Mouse (Mus musculus) stomach, embryonic 16.5 days (tissue): ENCODE results near the gene Adgrl1. TPM values are rescaled to one million over a fixed set of nuclear protein-coding genes. Genes with fewer than 3 reads are reported as not detected.

ENCODE experiments used
- ATAC-seq: fragments of 200-750 bp; cut with Nextera tagmentation; 2 replicates; pipeline ENCODE4 v1.8.0; 2017; ENCODE audit warnings: moderate number of reproducible peaks, moderate TSS enrichment; ENCODE audit not compliant: insufficient read depth, low FRiP score
- H3K27ac ChIP-seq: fragments of 300-500 bp; sonication (generic); 2 replicates; pipeline ENCODE4 v1.5.1; 2014; ENCODE audit warnings: low read length
- H3K27me3 ChIP-seq: fragments of 300-500 bp; sonication (generic); 2 replicates; pipeline ENCODE4 v1.6.1; 2014; ENCODE audit warnings: low read length, control low read depth, mixed read lengths; ENCODE audit not compliant: control insufficient read depth, insufficient read depth
- H3K36me3 ChIP-seq: fragments of 300-500 bp; sonication (generic); 2 replicates; pipeline ENCODE4 v1.6.1; 2014; ENCODE audit warnings: low read length; ENCODE audit not compliant: control insufficient read depth, insufficient read depth
- H3K4me1 ChIP-seq: fragments of 300-500 bp; sonication (generic); 2 replicates; pipeline ENCODE4 v1.6.1; 2014; ENCODE audit warnings: low read length, control low read depth, mixed read lengths; ENCODE audit not compliant: control insufficient read depth, insufficient read depth
- H3K4me2 ChIP-seq: fragments of 300-500 bp; sonication (generic); 2 replicates; pipeline ENCODE4 v1.6.1; 2014; ENCODE audit warnings: low read depth, low read length, mixed read lengths
- H3K4me3 ChIP-seq: fragments of 300-500 bp; sonication (generic); replicated peaks from 2 replicates; pipeline ENCODE4 v1.5.1; 2014; ENCODE audit warnings: mild to moderate bottlenecking, low read length
- H3K9ac ChIP-seq: fragments of 300-500 bp; sonication (generic); 2 replicates; pipeline ENCODE4 v1.6.1; 2014; ENCODE audit warnings: low read length
- H3K9me3 ChIP-seq: fragments of 300-500 bp; sonication (generic); replicated peaks from 2 replicates; pipeline ENCODE4 v1.6.1; 2016; ENCODE audit warnings: low read length, control low read depth; ENCODE audit not compliant: control insufficient read depth
- WGBS: fragments of 180-500 bp; shearing (Covaris S2); extraction: QIAGEN DNeasy Blood & Tissue Kit; methylation state at CpG from one replicate; pipeline ENCODE4 v1.1.7; 2014; 5-methylcytosine and 5-hydroxymethylcytosine counted together
- polyA plus RNA-seq: library from polyadenylated mRNA; unstranded; fragments of >200 nt; fragmentation: Nextera tagmentation; extraction: Ambion mirVana; gene quantifications from 2 replicates; pipeline ENCODE4 v1.2.1, GENCODE M21; 2015

The Adgrl1 gene
- polyA plus RNA-seq, 1 experiment from 2014 or later = 13.2 TPM

GRCm38 (mm10) chr8:83934994-83935393 is 35.1 kb downstream of the Adgrl1 start:
- H3K9me3 ChIP-seq = no peaks in the 10 kb centered on the region
- H3K9ac ChIP-seq = no peak overlapping the region
- H3K4me3 ChIP-seq = no peak overlapping the region
- no peak overlapping the region for H3K4me2 ChIP-seq
- H3K4me1 ChIP-seq = no peaks in the 10 kb centered on the region
- no peak overlapping the region for H3K27ac ChIP-seq
- H3K36me3 ChIP-seq = peaks cover 28% of the 10 kb centered on the region
- ATAC-seq = no peak
- WGBS = 89% methylated on average over 2 of the region's 2 CpGs
- H3K27me3 ChIP-seq = no peaks in the 10 kb centered on the region

DNA sequence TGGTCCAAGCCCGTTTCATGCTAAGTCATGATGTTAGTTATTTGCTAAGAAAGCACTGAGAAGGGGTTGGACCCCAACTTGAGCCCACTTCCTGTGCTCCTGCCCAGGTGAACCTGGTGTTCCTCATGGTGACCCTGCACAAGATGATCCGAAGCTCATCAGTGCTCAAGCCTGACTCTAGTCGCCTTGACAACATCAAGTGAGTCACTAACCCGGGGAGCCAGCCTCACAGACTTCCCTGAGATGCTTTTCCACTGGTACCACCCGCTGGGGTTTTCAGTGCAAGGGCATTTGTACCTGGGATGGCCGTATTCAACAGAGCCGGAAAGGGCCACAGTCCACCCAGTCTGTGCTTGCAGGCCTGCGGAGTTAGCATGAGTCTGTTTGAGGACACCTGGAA is 35.5 kb downstream of the Adgrl1 start:
- H3K4me2 ChIP-seq = no peak overlapping the region
- no peak overlapping the region for H3K9ac ChIP-seq
- H3K9me3 ChIP-seq = no peaks in the 10 kb centered on the region
- WGBS = 93% methylated on average over 8 of the region's 8 CpGs
- H3K4me3 ChIP-seq = no peak overlapping the region
- no peak for ATAC-seq
- no peak overlapping the region for H3K27ac ChIP-seq
- H3K36me3 ChIP-seq = peaks cover 26% of the 10 kb centered on the region
- no peaks in the 10 kb centered on the region for H3K27me3 ChIP-seq
- no peaks in the 10 kb centered on the region for H3K4me1 ChIP-seq

DNA sequence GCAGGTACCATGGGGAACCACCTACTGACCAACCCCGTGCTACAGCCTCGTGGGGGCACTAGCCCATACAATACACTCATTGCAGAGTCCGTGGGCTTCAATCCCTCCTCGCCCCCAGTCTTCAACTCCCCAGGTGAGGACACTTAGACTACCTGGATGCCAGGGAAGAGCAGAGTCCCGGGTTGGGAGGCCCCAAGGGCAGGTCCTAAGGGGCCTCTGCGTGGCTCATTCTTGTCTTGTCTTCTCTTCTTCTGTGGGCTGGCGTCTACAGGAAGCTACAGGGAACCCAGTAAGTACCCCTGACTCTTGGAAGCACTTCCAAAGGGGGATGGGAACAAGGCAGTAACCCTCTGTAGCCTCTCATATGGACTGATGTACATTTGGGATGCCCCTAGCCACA is 37.7 kb downstream of the Adgrl1 start:
- no peaks in the 10 kb centered on the region for H3K9me3 ChIP-seq
- H3K27me3 ChIP-seq = no peaks in the 10 kb centered on the region
- ATAC-seq = no peak
- no peaks in the 10 kb centered on the region for H3K4me1 ChIP-seq
- no peak overlapping the region for H3K4me3 ChIP-seq
- H3K9ac ChIP-seq = no peak overlapping the region
- no peak overlapping the region for H3K27ac ChIP-seq
- H3K4me2 ChIP-seq = no peak overlapping the region
- H3K36me3 ChIP-seq = peaks cover 15% of the 10 kb centered on the region
- 93% methylated on average over 7 of the region's 7 CpGs for WGBS

DNA sequence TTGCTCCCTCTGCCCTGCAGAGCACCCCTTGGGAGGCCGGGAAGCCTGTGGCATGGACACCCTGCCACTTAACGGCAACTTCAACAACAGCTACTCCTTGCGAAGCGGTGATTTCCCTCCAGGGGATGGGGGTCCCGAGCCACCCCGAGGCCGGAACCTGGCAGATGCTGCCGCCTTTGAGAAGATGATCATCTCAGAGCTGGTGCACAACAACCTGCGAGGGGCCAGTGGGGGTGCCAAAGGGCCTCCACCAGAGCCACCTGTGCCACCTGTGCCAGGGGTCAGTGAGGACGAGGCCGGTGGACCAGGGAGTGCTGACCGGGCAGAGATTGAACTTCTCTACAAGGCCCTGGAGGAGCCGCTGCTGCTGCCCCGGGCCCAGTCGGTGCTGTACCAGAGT is 38.4 kb downstream of the Adgrl1 start:
- Histone ChIP-seq H3K36me3 (peaks cover 11% of the 10 kb centered on the region; the same call in 1 of the 2 replicates), H3K4me2 (no peak overlapping the region), H3K9me3 (no peaks in the 10 kb centered on the region), H3K4me3 (no peak overlapping the region), H3K27ac (no peak overlapping the region), H3K27me3 (no peaks in the 10 kb centered on the region), H3K4me1 (no peaks in the 10 kb centered on the region), H3K9ac (no peak overlapping the region)
- WGBS = 90% methylated on average over 15 of the region's 15 CpGs
- no peak for ATAC-seq

DNA sequence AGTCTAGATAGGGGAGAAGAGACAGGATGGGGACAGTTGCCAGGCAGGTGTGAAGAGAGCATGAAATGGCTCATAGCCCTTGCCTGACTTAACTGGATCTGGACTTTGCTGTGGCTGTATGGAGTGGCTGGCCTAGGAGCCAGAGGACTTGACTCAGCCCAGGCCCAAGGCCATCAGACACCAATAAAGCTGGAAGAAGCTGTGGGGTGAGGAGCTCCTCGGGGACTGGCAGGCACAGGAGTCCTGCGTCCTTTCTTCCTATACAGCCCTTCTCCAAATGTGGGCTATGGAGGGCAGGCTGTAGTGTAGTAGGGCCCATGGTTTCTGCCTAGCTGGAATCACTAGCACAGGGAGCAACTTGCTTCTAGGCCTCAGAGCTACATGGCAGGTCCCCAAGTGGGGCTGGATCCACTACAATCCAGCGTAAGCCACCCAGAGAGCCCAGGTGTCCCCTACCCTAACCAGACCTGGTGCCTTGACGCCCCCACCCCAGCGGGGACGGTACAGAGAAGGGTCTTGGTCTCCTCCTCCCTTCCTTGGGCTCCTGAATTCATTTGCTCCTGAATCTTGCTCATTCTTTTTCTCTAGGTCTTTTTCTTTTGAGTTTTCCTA is 41.3 kb downstream of the Adgrl1 start:
- no peaks in the 10 kb centered on the region for H3K4me1 ChIP-seq
- H3K4me2 ChIP-seq = no peak overlapping the region
- ATAC-seq = no peak
- H3K4me3 ChIP-seq = no peak overlapping the region
- WGBS = 73% methylated on average over 6 of the region's 6 CpGs
- no peak overlapping the region for H3K9ac ChIP-seq
- no peaks in the 10 kb centered on the region for H3K9me3 ChIP-seq
- H3K27me3 ChIP-seq = no peaks in the 10 kb centered on the region
- H3K27ac ChIP-seq = no peak overlapping the region
- 0 out of 2 replicates have a peak, but pooled peaks cover 3% of the 10 kb centered on the region for H3K36me3 ChIP-seq

GRCm38 (mm10) chr8:83942446-83942845 is 42.5 kb downstream of the Adgrl1 start:
- Histone ChIP-seq H3K9ac (no peak overlapping the region), H3K36me3 (no peaks in the 10 kb centered on the region), H3K27ac (no peak overlapping the region), H3K27me3 (no peaks in the 10 kb centered on the region), H3K4me3 (no peak overlapping the region), H3K4me1 (no peaks in the 10 kb centered on the region), H3K4me2 (no peak overlapping the region), H3K9me3 (no peaks in the 10 kb centered on the region)
- no peak for ATAC-seq
- WGBS = 70% methylated on average over 1 of the region's 1 CpGs

- H3K9me3 ChIP-seq = no peaks in the 10 kb centered on the region
- no peak overlapping the region for H3K4me3 ChIP-seq
- H3K36me3 ChIP-seq = no peaks in the 10 kb centered on the region
- no peaks in the 10 kb centered on the region for H3K4me1 ChIP-seq
- WGBS = 58% methylated on average over 3 of the region's 3 CpGs
- no peak overlapping the region for H3K27ac ChIP-seq
- no peaks in the 10 kb centered on the region for H3K27me3 ChIP-seq
- no peak for ATAC-seq
- H3K4me2 ChIP-seq = no peak overlapping the region
- H3K9ac ChIP-seq = no peak overlapping the region
Observed at GRCm38 (mm10) chr8:83945540-83945939, 45.6 kb downstream of the Adgrl1 start.

DNA sequence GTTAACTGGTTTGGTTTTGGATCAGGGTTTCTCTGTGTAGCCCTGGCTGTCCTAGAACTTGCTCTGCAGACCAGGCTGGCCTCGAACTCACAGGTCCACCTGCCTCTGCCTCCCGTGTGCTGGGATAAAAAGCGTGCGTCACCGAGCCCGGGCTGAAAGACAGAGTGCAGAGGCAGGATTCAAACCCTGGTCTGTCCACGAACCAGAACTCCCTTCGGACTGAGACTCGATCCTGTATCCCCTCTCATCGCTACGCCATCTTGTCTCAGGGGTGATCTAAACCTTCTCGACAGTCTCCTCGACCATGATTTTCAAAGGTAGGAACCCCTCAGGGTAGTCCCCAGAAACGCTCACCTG is 54.8 kb downstream of the Adgrl1 start:
- ATAC-seq = no peak
- Histone ChIP-seq H3K9me3 (no peaks in the 10 kb centered on the region), H3K9ac (peak overlapping the region; percentile 69), H3K27me3 (no peaks in the 10 kb centered on the region), H3K36me3 (no peaks in the 10 kb centered on the region), H3K4me3 (peak overlapping the region; percentile 80), H3K27ac (peak overlapping the region; percentile 32; the same call in 1 of the 2 replicates), H3K4me1 (peaks cover 19% of the 10 kb centered on the region), H3K4me2 (peak overlapping the region; percentile 56)
- under 1% methylated on average over 14 of the region's 14 CpGs for WGBS

- Histone ChIP-seq H3K27me3 (no peaks in the 10 kb centered on the region), H3K9me3 (no peaks in the 10 kb centered on the region), H3K36me3 (no peaks in the 10 kb centered on the region), H3K27ac (peak within 1 kb of the TSS; percentile 32; the same call in 1 of the 2 replicates), H3K4me3 (peak within 1 kb of the TSS; percentile 80), H3K9ac (peak within 1 kb of the TSS; percentile 76), H3K4me1 (peaks cover 19% of the 10 kb centered on the region), H3K4me2 (peak within 1 kb of the TSS; percentile 94)
- ATAC-seq = peak; percentile 99
- WGBS = under 1% methylated on average over 75 of the region's 75 CpGs
Observed at GRCm38 (mm10) chr8:83955106-83955957, 55.4 kb downstream of the Adgrl1 start, which contains the start of the genes Gm10644 and Asf1b. Gene Gm10644, minus strand, starts transcription at chr8:83955205. Gene Asf1b, plus strand, starts transcription at chr8:83955507.
